Mouse (Mus musculus) heart, embryonic 14.5 days (tissue): ENCODE measurements around the gene Gm15262. TPM values are rescaled to one million over a fixed set of nuclear protein-coding genes. Genes with fewer than 3 reads are reported as not detected.
"Not testable (repeated sequence)": the region's sequence is repeated elsewhere in the genome, so short reads cannot be mapped to it uniquely, and the experiment has no call there.

Experiments
- ATAC-seq: fragments of 200-750 bp; cut with Nextera tagmentation; 2 replicates; pipeline ENCODE4 v1.8.0; 2017; ENCODE audit warnings: low read depth, moderate TSS enrichment; ENCODE audit not compliant: insufficient number of reproducible peaks, insufficient read depth, low FRiP score
- H3K27ac ChIP-seq, 2 experiments: fragments of 200-500 bp in 1 of 2; fragments of 300-500 bp in 1 of 2; sonication (generic) in 1 of 2; replicated peaks in 1 of 2; 2 replicates each; pipeline ENCODE4 v1.5.1; 2012 to 2014; ENCODE audit warnings: low read depth in 2 of 2, low read length in 2 of 2, control low read depth in 1 of 2, mild to moderate bottlenecking in 1 of 2, mixed read lengths in 1 of 2; ENCODE audit not compliant: control insufficient read depth in 1 of 2, insufficient read depth in 1 of 2
- H3K27me3 ChIP-seq: fragments of 300-500 bp; sonication (generic); 2 replicates; pipeline ENCODE4 v1.6.1; 2014; ENCODE audit warnings: mild to moderate bottlenecking, low read length, control low read depth; ENCODE audit not compliant: control insufficient read depth, insufficient read depth
- H3K36me3 ChIP-seq: fragments of 300-500 bp; sonication (generic); 2 replicates; pipeline ENCODE4 v1.6.1; 2014; ENCODE audit warnings: mild to moderate bottlenecking, control low read depth, low read length, mixed read lengths; ENCODE audit not compliant: control insufficient read depth, insufficient read depth
- H3K4me1 ChIP-seq, 2 experiments: fragments of 200-500 bp in 1 of 2; fragments of 300-500 bp in 1 of 2; sonication (generic) in 1 of 2; 2 replicates each; pipeline ENCODE4 v1.6.1; 2012 to 2014; ENCODE audit warnings: low read length in 2 of 2, control low read depth in 1 of 2, mixed read lengths in 1 of 2; ENCODE audit not compliant: control insufficient read depth in 2 of 2, insufficient read depth in 2 of 2
- H3K4me2 ChIP-seq: fragments of 300-500 bp; sonication (generic); 2 replicates; pipeline ENCODE4 v1.6.1; 2014; ENCODE audit warnings: mild to moderate bottlenecking, low read length
- H3K4me3 ChIP-seq, 2 experiments: fragments of 200-500 bp in 1 of 2; fragments of 300-500 bp in 1 of 2; sonication (generic) in 1 of 2; 2 replicates each; pipeline ENCODE4 v1.5.1; 2012 to 2014; ENCODE audit warnings: low read length in 2 of 2, mild to moderate bottlenecking in 2 of 2, control low read depth in 1 of 2, low read depth in 1 of 2, moderate library complexity in 1 of 2; ENCODE audit not compliant: control insufficient read depth in 1 of 2, insufficient read depth in 1 of 2
- H3K9ac ChIP-seq: fragments of 300-500 bp; sonication (generic); 2 replicates; pipeline ENCODE4 v1.6.1; 2014; ENCODE audit warnings: mild to moderate bottlenecking, low read length
- H3K9me3 ChIP-seq: fragments of 300-500 bp; sonication (generic); 2 replicates; pipeline ENCODE4 v1.6.1; 2016; ENCODE audit warnings: low read length, control low read depth; ENCODE audit not compliant: control insufficient read depth
- WGBS: fragments of 180-500 bp; shearing (Covaris S2); extraction: QIAGEN DNeasy Blood & Tissue Kit; methylation state at CpG from one replicate; pipeline ENCODE4 v1.1.7; 2014; 5-methylcytosine and 5-hydroxymethylcytosine counted together
- polyA plus RNA-seq: library from polyadenylated mRNA; unstranded; fragments of >200 nt; fragmentation: Nextera tagmentation; extraction: Ambion mirVana; gene quantifications from 2 replicates; pipeline ENCODE4 v1.2.1, GENCODE M21; 2014

Gm15262 gene
- polyA plus RNA-seq = not detected in 2 replicates

DNA sequence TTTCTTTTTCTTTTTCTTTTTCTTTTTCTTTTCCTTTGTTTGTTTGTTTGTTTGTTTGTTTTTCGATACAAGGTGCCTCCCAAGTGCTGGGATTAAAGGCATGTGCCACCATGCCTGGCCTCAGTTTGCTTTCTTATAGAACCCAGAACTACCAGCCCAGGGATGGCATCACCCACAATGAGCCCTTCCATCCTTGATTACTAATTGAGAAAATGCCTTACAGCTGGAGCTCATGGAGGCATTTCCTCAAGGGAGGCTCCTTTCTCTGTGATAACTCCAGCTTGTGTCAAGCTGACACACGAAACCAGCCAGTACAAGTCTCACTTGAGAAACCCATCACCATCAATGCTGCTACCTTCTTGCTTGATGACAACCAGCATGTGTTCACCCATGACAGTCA lies at the start of gene Gm15262:
TSS of gene Gm15262 (plus strand) at position 301 of the 400 bp plus-strand sequence.
- 45% methylated on average over 2 of the region's 2 CpGs for WGBS
- not testable (repeated sequence) for H3K9me3 ChIP-seq, H3K4me2 ChIP-seq

DNA sequence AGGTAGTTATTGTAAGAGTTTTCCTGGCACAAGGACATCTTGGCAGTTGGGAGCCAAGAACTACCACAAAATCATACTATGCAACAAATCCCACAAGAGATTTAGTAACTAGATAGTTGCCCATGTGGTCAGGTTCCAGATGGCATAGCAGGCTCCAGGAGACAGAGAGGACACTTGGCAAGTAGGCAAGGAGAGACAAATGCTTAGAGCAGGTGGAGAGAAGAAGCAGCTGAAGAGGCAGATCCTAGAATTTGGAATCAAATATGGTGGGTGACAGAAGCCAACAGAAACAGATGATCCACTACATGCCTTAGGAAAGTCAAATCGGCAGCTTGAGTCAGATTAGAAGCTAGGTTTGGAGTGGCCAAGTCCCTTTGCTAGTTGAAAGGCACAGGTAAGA lies 20.9 kb downstream of the Gm15262 start:
- no peaks in the 10 kb centered on the region for H3K36me3 ChIP-seq
- H3K27me3 ChIP-seq = no peaks in the 10 kb centered on the region
- no peak overlapping the region for H3K4me3 ChIP-seq
- no peak overlapping the region for H3K4me2 ChIP-seq
- ATAC-seq = no peak
- 69% methylated on average over 1 of the region's 1 CpGs for WGBS
- no peaks in the 10 kb centered on the region for H3K9me3 ChIP-seq
- H3K27ac ChIP-seq = no peak overlapping the region
- no peaks in the 10 kb centered on the region for H3K4me1 ChIP-seq
- H3K9ac ChIP-seq = no peak overlapping the region

More for the DNA sequence above, at the start of gene Gm15262:
- H3K9ac ChIP-seq, ATAC-seq, H3K4me1 ChIP-seq, H3K4me3 ChIP-seq, H3K36me3 ChIP-seq, H3K27me3 ChIP-seq, H3K27ac ChIP-seq: not testable (repeated sequence)

DNA sequence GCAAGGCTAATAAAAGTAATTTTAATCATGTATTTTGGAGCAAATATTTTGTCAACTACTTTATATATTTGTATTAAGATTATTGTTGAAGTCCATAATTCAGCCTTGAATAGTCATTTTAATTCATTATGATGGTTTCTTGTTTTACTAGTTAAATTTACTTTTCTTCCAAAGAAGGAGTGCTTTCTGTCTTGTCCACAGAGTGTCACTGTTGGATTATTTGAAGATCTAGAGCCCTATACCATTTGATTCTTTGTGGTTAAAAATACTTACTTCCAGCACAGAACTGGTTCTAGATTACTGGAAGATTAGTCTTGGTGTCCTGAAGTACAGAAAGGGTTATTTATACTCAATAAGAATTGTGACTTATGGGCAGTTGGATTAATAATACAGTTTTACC lies 29.2 kb downstream of the Gm15262 start:
- no peak for ATAC-seq
- Histone ChIP-seq H3K4me2 (no peak overlapping the region), H3K27me3 (no peaks in the 10 kb centered on the region), H3K4me3 (no peak overlapping the region), H3K36me3 (no peaks in the 10 kb centered on the region), H3K9me3 (no peaks in the 10 kb centered on the region), H3K4me1 (no peaks in the 10 kb centered on the region), H3K9ac (no peak overlapping the region), H3K27ac (no peak overlapping the region)

DNA sequence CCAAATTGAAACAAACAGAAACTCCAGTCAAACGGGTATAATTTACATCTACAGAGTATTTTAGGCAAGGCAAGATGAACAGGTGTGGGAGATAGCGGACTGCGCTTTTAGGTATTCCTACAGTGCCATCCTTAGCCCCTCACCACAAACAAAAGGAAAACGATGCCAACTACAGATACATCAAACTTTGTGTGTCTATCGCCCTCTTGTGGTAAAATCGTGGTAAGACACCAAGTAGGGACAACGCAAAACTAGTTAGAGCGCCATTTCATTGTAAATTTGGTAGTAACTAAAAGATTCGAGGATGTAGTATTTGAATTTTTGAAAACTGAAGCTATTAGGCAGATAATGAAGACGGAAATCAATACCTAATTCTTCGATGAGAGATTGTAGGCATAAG lies 83.7 kb downstream of the Gm15262 start:
- WGBS = 39% methylated on average over 11 of the region's 11 CpGs
- Histone ChIP-seq H3K4me2 (no peak overlapping the region), H3K9ac (no peak overlapping the region), H3K4me1 (no peaks in the 10 kb centered on the region), H3K36me3 (no peaks in the 10 kb centered on the region), H3K4me3 (no peak overlapping the region), H3K27me3 (no peaks in the 10 kb centered on the region), H3K9me3 (no peaks in the 10 kb centered on the region), H3K27ac (no peak overlapping the region)
- ATAC-seq = no peak

DNA sequence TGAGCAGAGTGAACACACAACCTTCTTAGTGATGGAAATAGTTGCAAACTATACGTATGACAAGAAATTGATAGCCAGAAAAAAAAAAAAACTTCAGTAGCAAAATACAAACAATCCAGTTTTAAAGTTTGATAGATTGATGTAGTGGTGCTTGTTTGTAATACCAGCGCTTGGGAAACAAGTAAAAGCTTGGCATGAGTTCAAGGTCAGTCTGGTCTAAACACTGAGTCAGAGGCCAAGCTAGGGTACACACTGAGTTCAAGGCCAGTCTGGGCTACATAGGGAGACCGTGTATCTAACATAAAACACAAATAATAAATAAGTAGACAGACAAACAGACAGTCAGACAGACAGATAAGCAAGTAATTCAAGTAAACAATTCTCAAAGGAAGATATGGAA lies 84.2 kb downstream of the Gm15262 start:
- no peak for ATAC-seq
- Histone ChIP-seq H3K4me3 (no peak overlapping the region), H3K36me3 (no peaks in the 10 kb centered on the region), H3K27me3 (no peaks in the 10 kb centered on the region), H3K4me2 (no peak overlapping the region), H3K4me1 (no peaks in the 10 kb centered on the region), H3K9me3 (no peaks in the 10 kb centered on the region), H3K9ac (no peak overlapping the region), H3K27ac (no peak overlapping the region)
- WGBS = 60% methylated on average over 3 of the region's 3 CpGs

DNA sequence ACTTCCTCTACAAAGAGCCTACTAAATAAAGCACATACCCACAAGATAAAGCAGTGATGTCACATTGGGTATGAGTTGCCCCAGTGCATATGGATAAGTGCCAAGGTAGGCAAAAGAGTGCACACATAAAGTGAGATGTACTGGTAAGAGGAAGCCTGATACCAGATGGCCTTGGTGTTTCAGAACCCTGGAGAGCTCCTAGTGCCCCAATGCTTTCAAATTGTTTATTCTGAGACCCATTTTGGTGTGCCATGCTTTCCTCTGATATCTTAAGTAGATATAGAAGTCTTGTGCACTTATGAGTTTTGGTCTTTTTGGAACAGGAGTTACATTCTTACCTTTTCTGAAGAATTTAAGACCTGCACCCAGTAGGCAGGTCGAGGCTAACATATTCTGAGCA lies 88.3 kb downstream of the Gm15262 start:
- Histone ChIP-seq H3K36me3 (no peaks in the 10 kb centered on the region), H3K27me3 (no peaks in the 10 kb centered on the region), H3K9ac (no peak overlapping the region), H3K27ac (no peak overlapping the region), H3K9me3 (no peaks in the 10 kb centered on the region), H3K4me3 (no peak overlapping the region), H3K4me2 (no peak overlapping the region), H3K4me1 (no peaks in the 10 kb centered on the region)
- 46% methylated on average over 1 of the region's 1 CpGs for WGBS
- no peak for ATAC-seq

DNA sequence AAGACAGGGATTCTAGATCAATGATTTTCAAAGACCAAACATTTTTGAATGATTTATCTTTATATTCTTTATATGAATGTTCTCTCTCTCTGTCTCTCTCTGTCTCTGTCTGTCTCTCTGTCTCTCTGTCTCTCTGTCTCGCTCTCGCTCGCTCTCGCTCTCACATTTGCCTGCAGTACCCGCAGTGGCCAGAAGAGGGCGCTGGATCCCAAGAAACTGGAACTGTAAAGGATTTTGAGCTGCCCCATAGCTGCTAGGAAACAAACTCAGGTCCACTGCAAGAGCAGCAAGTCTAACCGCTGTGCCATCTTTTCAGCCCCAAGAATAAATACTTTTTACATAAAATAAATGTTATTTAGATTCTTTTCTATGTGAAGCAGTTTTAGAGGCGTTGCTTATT lies 98.5 kb downstream of the Gm15262 start:
- Histone ChIP-seq H3K4me2 (no peak overlapping the region), H3K4me1 (no peaks in the 10 kb centered on the region), H3K4me3 (no peak overlapping the region), H3K9me3 (no peaks in the 10 kb centered on the region), H3K27me3 (no peaks in the 10 kb centered on the region), H3K36me3 (no peaks in the 10 kb centered on the region), H3K9ac (no peak overlapping the region), H3K27ac (no peak overlapping the region)
- WGBS = 36% methylated on average over 8 of the region's 8 CpGs
- no peak for ATAC-seq

DNA sequence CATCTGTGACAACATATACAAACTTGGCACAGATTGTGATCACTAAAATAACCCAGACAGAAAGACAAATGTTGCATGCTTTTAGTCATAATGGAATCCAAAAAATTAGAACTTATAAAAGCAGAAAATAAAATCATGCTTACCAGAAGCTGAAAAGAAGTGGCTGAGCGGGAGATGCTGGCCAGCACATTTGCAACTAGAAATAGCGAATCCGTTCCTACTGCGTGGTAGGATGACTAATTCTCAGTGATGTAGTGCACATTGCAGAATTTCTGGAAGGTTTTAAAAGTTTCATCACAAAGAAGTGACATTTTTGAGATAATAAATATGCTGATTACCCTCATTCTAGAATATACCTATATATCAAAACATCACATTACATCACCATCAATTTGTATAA lies 100.7 kb downstream of the Gm15262 start:
- WGBS = 88% methylated on average over 4 of the region's 4 CpGs
- Histone ChIP-seq H3K27ac (no peak overlapping the region), H3K4me2 (no peak overlapping the region), H3K36me3 (no peaks in the 10 kb centered on the region), H3K4me1 (no peaks in the 10 kb centered on the region), H3K9ac (no peak overlapping the region), H3K27me3 (no peaks in the 10 kb centered on the region), H3K4me3 (no peak overlapping the region), H3K9me3 (no peaks in the 10 kb centered on the region)
- ATAC-seq = no peak
